Mouse (Mus musculus): ENCODE results near the gene Eps8. TPM values are rescaled to one million over a fixed set of nuclear protein-coding genes. Genes with fewer than 3 reads are reported as not detected.
A peak's percentile ranks its signal among the peaks of the same experiment; 100 is the strongest.

Eps8 gene
- polyA plus RNA-seq, 1 experiment from 2014 or later = 33.4 TPM

DNA sequence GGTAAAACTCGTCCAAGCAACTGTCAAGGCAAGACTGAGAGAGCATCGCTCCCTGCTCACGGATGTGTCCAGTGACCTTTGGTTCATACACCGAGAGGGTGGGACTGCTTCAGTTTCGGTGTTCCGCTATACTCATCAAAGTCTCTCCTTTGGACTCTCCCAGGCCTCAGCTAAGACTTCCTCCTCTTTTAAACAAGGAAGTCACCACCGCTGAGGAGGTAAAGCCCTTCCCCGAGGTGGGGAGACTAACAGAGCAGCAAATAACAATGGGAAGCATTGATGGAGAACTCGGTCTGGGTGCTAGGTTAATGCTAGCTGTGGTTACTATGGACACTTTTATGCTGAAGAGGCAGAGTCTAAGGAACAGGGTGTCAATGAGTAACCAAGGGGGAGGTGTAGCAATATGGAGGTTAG, 84.0 kb downstream of the Eps8 start:
- Histone ChIP-seq H3K27ac (ENCODE audit: low read length) (peak overlapping the region; percentile 40), H3K4me3 (replicated peaks; ENCODE audit: low read length) (no peak overlapping the region), H3K27me3 (ENCODE audit: control insufficient read depth, insufficient read depth, low read length) (no peaks in the 10 kb centered on the region), H3K4me2 (ENCODE audit: low read depth, low read length) (no peak overlapping the region), H3K9ac (ENCODE audit: low read length) (no peak overlapping the region), H3K36me3 (ENCODE audit: control insufficient read depth, insufficient read depth, low read length) (no peaks in the 10 kb centered on the region), H3K9me3 (replicated peaks; ENCODE audit: control insufficient read depth, low read length) (no peaks in the 10 kb centered on the region; the same call in 1 of the 2 replicates), H3K4me1 (ENCODE audit: control insufficient read depth, insufficient read depth, low read length) (peaks cover 16% of the 10 kb centered on the region; the same call in 1 of the 2 replicates)
- 62% methylated on average over 9 of the region's 9 CpGs for WGBS
- peak; percentile 77 for ATAC-seq (ENCODE audit: insufficient read depth, low FRiP score)

DNA sequence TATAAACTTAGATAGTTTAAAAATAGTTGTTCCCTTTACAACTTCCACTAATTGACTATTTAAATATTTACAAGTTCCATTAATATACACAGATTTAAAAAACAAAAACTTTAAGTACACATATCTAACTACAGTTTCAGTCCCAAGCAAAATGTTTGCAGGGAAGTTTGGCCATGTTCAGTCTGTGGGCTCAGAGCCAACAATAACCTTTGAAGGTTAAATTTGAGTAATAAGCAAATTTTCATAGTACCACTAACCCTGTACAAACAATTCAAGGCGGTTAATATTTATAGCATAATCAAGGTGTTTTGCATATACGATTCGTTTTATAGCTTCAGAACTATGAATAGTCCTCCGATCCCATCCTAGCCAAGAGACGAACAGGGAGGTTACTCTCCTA, 84.7 kb downstream of the Eps8 start:
- Histone ChIP-seq H3K36me3 (ENCODE audit: control insufficient read depth, insufficient read depth, low read length) (no peaks in the 10 kb centered on the region), H3K27me3 (ENCODE audit: control insufficient read depth, insufficient read depth, low read length) (no peaks in the 10 kb centered on the region), H3K9me3 (replicated peaks; ENCODE audit: control insufficient read depth, low read length) (no peaks in the 10 kb centered on the region; the same call in 1 of the 2 replicates), H3K27ac (ENCODE audit: low read length) (peak overlapping the region; percentile 40), H3K4me1 (ENCODE audit: control insufficient read depth, insufficient read depth, low read length) (peaks cover 16% of the 10 kb centered on the region; the same call in 1 of the 2 replicates), H3K4me2 (ENCODE audit: low read depth, low read length) (no peak overlapping the region), H3K4me3 (replicated peaks; ENCODE audit: low read length) (no peak overlapping the region), H3K9ac (ENCODE audit: low read length) (no peak overlapping the region)
- ATAC-seq (ENCODE audit: insufficient read depth, low FRiP score) = no peak
- 78% methylated on average over 5 of the region's 5 CpGs for WGBS

DNA sequence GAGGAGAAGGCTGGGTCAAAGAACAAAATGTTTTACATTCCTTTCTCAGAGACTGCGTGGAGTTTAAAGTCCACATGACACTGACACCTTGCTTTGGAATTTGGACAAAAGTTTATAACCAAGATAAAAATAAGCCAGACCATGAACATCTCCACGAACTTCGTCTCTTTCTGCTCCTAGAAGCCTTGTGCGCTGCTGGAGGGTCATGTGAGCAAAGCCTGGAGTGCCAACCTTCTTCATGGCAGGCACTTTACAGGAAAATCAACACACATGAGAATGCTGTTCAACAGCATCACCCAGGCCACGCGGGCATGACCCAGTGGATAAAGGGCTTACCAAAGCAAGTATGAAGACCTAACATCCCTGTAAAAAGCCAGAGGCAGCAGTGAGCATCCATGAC, 85.6 kb downstream of the Eps8 start:
- Histone ChIP-seq H3K4me1 (ENCODE audit: control insufficient read depth, insufficient read depth, low read length) (peaks cover 13% of the 10 kb centered on the region; the same call in 1 of the 2 replicates), H3K27ac (ENCODE audit: low read length) (peak overlapping the region; percentile 11; the same call in 1 of the 2 replicates), H3K4me2 (ENCODE audit: low read depth, low read length) (no peak overlapping the region; the same call in 1 of the 2 replicates), H3K27me3 (ENCODE audit: control insufficient read depth, insufficient read depth, low read length) (no peaks in the 10 kb centered on the region), H3K36me3 (ENCODE audit: control insufficient read depth, insufficient read depth, low read length) (no peaks in the 10 kb centered on the region), H3K4me3 (replicated peaks; ENCODE audit: low read length) (no peak overlapping the region), H3K9ac (ENCODE audit: low read length) (no peak overlapping the region), H3K9me3 (replicated peaks; ENCODE audit: control insufficient read depth, low read length) (no peaks in the 10 kb centered on the region; the same call in 1 of the 2 replicates)
- no peak for ATAC-seq (ENCODE audit: insufficient read depth, low FRiP score)
- WGBS = 54% methylated on average over 6 of the region's 6 CpGs

DNA sequence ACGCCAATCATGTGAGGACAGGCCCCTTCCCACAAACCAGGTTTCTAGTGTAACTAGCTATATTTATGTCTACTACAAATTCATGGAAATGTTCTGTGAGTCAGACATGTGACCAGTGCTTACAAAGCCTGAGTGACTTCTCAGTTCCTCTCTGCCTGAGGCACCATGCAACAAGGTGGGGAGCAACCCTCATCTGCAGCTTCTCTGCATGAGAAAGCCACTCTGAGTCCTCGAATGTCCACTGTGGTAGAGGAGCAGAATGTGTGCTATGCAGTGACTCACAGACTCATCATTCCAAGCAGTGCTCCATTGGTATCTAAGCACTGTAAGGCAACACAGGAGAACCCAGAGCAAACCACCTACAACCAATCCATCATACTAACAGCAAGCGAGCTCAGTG, 88.8 kb downstream of the Eps8 start:
- Histone ChIP-seq H3K36me3 (ENCODE audit: control insufficient read depth, insufficient read depth, low read length) (no peaks in the 10 kb centered on the region), H3K9ac (ENCODE audit: low read length) (no peak overlapping the region), H3K9me3 (replicated peaks; ENCODE audit: control insufficient read depth, low read length) (no peaks in the 10 kb centered on the region; the same call in 1 of the 2 replicates), H3K4me2 (ENCODE audit: low read depth, low read length) (no peak overlapping the region), H3K4me1 (ENCODE audit: control insufficient read depth, insufficient read depth, low read length) (peaks cover 10% of the 10 kb centered on the region; the same call in 1 of the 2 replicates), H3K4me3 (replicated peaks; ENCODE audit: low read length) (no peak overlapping the region), H3K27ac (ENCODE audit: low read length) (no peak overlapping the region), H3K27me3 (ENCODE audit: control insufficient read depth, insufficient read depth, low read length) (no peaks in the 10 kb centered on the region)
- ATAC-seq (ENCODE audit: insufficient read depth, low FRiP score) = no peak
- 82% methylated on average over 3 of the region's 3 CpGs for WGBS

DNA sequence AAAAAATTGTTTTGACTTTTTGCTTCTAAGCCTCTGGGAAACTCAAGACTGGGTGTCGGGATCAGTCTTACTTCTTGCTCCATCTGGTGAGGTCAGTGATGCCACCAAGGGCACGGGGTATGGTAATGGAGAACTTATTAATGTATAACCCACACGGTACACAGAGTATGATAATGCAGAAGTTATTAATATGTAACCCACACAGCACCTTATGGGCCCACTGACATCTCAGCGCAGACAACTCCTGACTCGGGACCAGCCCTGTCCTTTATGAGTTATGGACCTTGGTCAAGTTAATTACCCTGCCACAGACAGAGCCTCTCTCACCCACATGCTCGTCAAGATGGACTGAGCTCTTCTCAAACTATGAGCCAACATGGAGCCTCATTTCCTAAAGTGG, 89.2 kb downstream of the Eps8 start:
- H3K9ac ChIP-seq (ENCODE audit: low read length) = no peak overlapping the region

DNA sequence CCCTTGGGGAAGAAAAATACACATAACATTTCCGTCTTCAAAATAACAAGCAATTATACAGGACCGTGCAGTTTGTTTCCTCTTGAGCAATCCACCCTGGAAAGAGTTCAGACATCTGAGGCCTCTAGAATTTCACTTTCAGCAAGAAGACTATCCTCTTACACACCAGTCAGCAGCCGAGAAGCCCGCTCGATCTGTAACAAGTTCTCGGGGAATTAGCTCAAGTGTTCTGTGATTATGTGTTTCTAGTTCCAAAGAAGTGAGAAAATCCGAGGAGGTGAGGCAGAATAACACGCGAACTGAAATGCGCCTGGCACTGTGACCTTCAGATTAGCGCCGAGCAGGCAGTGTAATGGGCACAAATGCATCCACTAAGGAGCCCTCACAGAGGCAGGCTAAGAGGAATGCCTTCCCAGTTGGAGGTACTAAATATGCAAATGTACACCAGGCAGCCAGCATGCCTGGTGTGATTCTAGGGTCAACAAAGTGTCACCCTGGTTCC, 94.3 kb downstream of the Eps8 start:
- peaks cover 7% of the 10 kb centered on the region; the same call in 1 of the 2 replicates for H3K4me1 ChIP-seq (ENCODE audit: control insufficient read depth, insufficient read depth, low read length)
- no peak overlapping the region for H3K4me2 ChIP-seq (ENCODE audit: low read depth, low read length)
- 0 out of 2 replicates have a peak overlapping the region, but pooled peaks have one; percentile 26 for H3K9ac ChIP-seq (ENCODE audit: low read length)
- H3K27ac ChIP-seq (ENCODE audit: low read length) = peak overlapping the region; percentile 27; the same call in 1 of the 2 replicates
- no peaks in the 10 kb centered on the region for H3K27me3 ChIP-seq (ENCODE audit: control insufficient read depth, insufficient read depth, low read length)
- WGBS = 50% methylated on average over 12 of the region's 12 CpGs
- no peak overlapping the region for H3K4me3 ChIP-seq (replicated peaks; ENCODE audit: low read length)
- no peaks in the 10 kb centered on the region for H3K36me3 ChIP-seq (ENCODE audit: control insufficient read depth, insufficient read depth, low read length)
- H3K9me3 ChIP-seq (replicated peaks; ENCODE audit: control insufficient read depth, low read length) = no peaks in the 10 kb centered on the region
- ATAC-seq (ENCODE audit: insufficient read depth, low FRiP score) = no peak

More for the DNA sequence above, 89.2 kb downstream of the Eps8 start:
- H3K27me3 ChIP-seq (ENCODE audit: control insufficient read depth, insufficient read depth, low read length) = no peaks in the 10 kb centered on the region
- no peaks in the 10 kb centered on the region; the same call in 1 of the 2 replicates for H3K9me3 ChIP-seq (replicated peaks; ENCODE audit: control insufficient read depth, low read length)
- no peak overlapping the region for H3K4me3 ChIP-seq (replicated peaks; ENCODE audit: low read length)
- no peaks in the 10 kb centered on the region for H3K36me3 ChIP-seq (ENCODE audit: control insufficient read depth, insufficient read depth, low read length)
- 75% methylated on average over 6 of the region's 6 CpGs for WGBS
- peak; percentile 79 for ATAC-seq (ENCODE audit: insufficient read depth, low FRiP score)
- no peak overlapping the region for H3K27ac ChIP-seq (ENCODE audit: low read length)
- H3K4me1 ChIP-seq (ENCODE audit: control insufficient read depth, insufficient read depth, low read length) = peaks cover 8% of the 10 kb centered on the region; the same call in 1 of the 2 replicates
- no peak overlapping the region for H3K4me2 ChIP-seq (ENCODE audit: low read depth, low read length)

DNA sequence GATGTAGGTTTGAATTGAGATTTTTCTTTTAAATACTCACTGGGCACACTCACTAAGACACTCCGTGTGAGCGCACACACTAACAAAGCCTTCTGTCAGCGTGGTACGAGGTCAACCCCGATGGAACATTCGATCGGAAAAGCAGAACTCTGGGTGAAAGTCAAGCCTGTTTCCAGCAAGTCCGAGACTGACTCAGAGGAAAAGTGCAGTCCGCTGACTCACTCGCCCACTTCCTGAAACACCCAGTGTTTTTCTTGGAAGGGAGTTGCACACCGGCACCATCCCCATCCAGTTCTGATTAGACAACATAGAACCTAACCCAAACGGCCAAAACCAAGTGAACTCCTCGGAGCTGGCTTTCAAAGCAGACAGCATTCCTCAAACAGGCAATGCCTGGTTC, 95.8 kb downstream of the Eps8 start:
- Histone ChIP-seq H3K4me1 (ENCODE audit: control insufficient read depth, insufficient read depth, low read length) (peaks cover 7% of the 10 kb centered on the region; the same call in 1 of the 2 replicates), H3K9ac (ENCODE audit: low read length) (no peak overlapping the region; the same call in 1 of the 2 replicates), H3K27ac (ENCODE audit: low read length) (peak overlapping the region; percentile 8; the same call in 1 of the 2 replicates), H3K27me3 (ENCODE audit: control insufficient read depth, insufficient read depth, low read length) (no peaks in the 10 kb centered on the region), H3K4me2 (ENCODE audit: low read depth, low read length) (no peak overlapping the region), H3K36me3 (ENCODE audit: control insufficient read depth, insufficient read depth, low read length) (no peaks in the 10 kb centered on the region), H3K9me3 (replicated peaks; ENCODE audit: control insufficient read depth, low read length) (no peaks in the 10 kb centered on the region), H3K4me3 (replicated peaks; ENCODE audit: low read length) (no peak overlapping the region)
- WGBS = 68% methylated on average over 13 of the region's 13 CpGs
- peak; percentile 48; the same call in 1 of the 2 replicates for ATAC-seq (ENCODE audit: insufficient read depth, low FRiP score)

DNA sequence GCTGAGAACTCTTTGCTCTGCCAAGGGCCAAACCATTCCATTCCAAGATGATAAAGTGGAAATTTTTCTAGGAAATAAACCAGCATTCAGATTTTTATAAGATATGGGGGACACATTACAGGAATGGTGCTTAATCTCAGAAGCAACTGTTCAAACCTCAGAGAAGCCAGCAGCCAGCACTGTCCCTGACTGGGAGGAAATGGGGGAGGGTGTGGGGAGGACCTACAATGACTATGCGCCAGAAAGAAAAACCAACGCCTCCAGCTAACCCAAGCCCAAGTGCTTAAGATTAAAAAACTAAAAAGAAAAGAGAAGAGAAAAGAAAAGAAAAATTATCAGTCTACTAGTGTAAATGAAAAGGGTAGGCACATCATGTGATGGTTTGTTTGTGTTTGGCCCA, 97.0 kb downstream of the Eps8 start:
- no peak overlapping the region for H3K4me3 ChIP-seq (replicated peaks; ENCODE audit: low read length)
- peak; percentile 56; the same call in 1 of the 2 replicates for ATAC-seq (ENCODE audit: insufficient read depth, low FRiP score)
- H3K27ac ChIP-seq (ENCODE audit: low read length) = no peak overlapping the region
- no peak overlapping the region for H3K9ac ChIP-seq (ENCODE audit: low read length)
- H3K27me3 ChIP-seq (ENCODE audit: control insufficient read depth, insufficient read depth, low read length) = no peaks in the 10 kb centered on the region
- WGBS = 48% methylated on average over 2 of the region's 2 CpGs
- no peak overlapping the region for H3K4me2 ChIP-seq (ENCODE audit: low read depth, low read length)
- no peaks in the 10 kb centered on the region for H3K9me3 ChIP-seq (replicated peaks; ENCODE audit: control insufficient read depth, low read length)
- H3K36me3 ChIP-seq (ENCODE audit: control insufficient read depth, insufficient read depth, low read length) = no peaks in the 10 kb centered on the region
- peaks cover 7% of the 10 kb centered on the region; the same call in 1 of the 2 replicates for H3K4me1 ChIP-seq (ENCODE audit: control insufficient read depth, insufficient read depth, low read length)

DNA sequence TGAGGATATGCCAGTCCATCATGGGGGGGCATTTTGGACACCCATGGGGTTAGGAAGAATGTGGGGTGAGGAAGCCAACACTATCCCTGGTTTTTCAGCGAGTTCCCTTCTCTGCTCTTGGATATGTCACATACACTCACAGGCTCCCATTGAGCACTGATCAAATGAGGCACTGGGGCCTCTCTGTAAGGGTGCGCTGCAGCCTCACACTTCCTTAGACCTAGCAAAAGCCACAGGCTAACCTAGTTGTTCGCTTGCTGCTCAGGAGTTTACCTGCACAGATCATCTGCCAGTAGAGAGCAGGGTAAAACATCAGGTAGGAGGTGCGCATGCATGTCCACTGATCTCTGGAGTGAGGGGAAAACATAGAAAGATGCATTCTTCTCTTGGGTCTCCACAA, 97.5 kb downstream of the Eps8 start:
- ATAC-seq (ENCODE audit: insufficient read depth, low FRiP score) = no peak
- H3K4me2 ChIP-seq (ENCODE audit: low read depth, low read length) = no peak overlapping the region
- H3K9me3 ChIP-seq (replicated peaks; ENCODE audit: control insufficient read depth, low read length) = no peaks in the 10 kb centered on the region
- no peak overlapping the region for H3K4me3 ChIP-seq (replicated peaks; ENCODE audit: low read length)
- H3K36me3 ChIP-seq (ENCODE audit: control insufficient read depth, insufficient read depth, low read length) = no peaks in the 10 kb centered on the region
- H3K4me1 ChIP-seq (ENCODE audit: control insufficient read depth, insufficient read depth, low read length) = peaks cover 7% of the 10 kb centered on the region; the same call in 1 of the 2 replicates
- 88% methylated on average over 4 of the region's 4 CpGs for WGBS
- H3K9ac ChIP-seq (ENCODE audit: low read length) = no peak overlapping the region
- H3K27ac ChIP-seq (ENCODE audit: low read length) = no peak overlapping the region
- no peaks in the 10 kb centered on the region for H3K27me3 ChIP-seq (ENCODE audit: control insufficient read depth, insufficient read depth, low read length)

Data from stomach, embryonic 16.5 days (tissue).